Mouse (Mus musculus) stomach, postnatal 0 days (tissue): Measurements from ENCODE around the gene Snx29. TPM values are rescaled to one million over a fixed set of nuclear protein-coding genes. Genes with fewer than 3 reads are reported as not detected.

ENCODE experiments used
- ATAC-seq: fragments of 200-750 bp; cut with Nextera tagmentation; 2 replicates; pipeline ENCODE4 v1.8.0; 2017; ENCODE audit not compliant: low FRiP score, low TSS enrichment
- DNase-seq: peaks from one replicate; pipeline ENCODE4 v3.0.0-alpha.2; 2016; ENCODE audit warnings: low spot score
- H3K27ac ChIP-seq: fragments of 300-500 bp; sonication (generic); replicated peaks from 2 replicates; pipeline ENCODE4 v1.5.1; 2014; ENCODE audit warnings: mild to moderate bottlenecking, control low read depth
- H3K27me3 ChIP-seq: fragments of 300-500 bp; sonication (generic); 2 replicates; pipeline ENCODE4 v1.6.1; 2014; ENCODE audit warnings: low read length; ENCODE audit not compliant: control insufficient read depth, insufficient read depth
- H3K36me3 ChIP-seq: fragments of 300-500 bp; sonication (generic); 2 replicates; pipeline ENCODE4 v1.6.1; 2014; ENCODE audit warnings: low read length, mixed read lengths; ENCODE audit not compliant: control insufficient read depth, insufficient read depth
- H3K4me1 ChIP-seq: fragments of 300-500 bp; sonication (generic); replicated peaks from 2 replicates; pipeline ENCODE4 v1.6.1; 2014; ENCODE audit warnings: antibody characterized with exemption; ENCODE audit not compliant: control insufficient read depth, insufficient read depth
- H3K4me2 ChIP-seq: fragments of 300-500 bp; sonication (generic); replicated peaks from 2 replicates; pipeline ENCODE4 v1.6.1; 2014; ENCODE audit warnings: low read depth, mild to moderate bottlenecking, control low read depth, moderate library complexity
- H3K4me3 ChIP-seq: fragments of 300-500 bp; sonication (generic); 2 replicates; pipeline ENCODE4 v1.5.1; 2014; ENCODE audit warnings: low read depth, low read length, control low read depth
- H3K9ac ChIP-seq: fragments of 300-500 bp; sonication (generic); 2 replicates; pipeline ENCODE4 v1.6.1; 2014; ENCODE audit warnings: mild to moderate bottlenecking, low read length, control low read depth, mixed read lengths
- H3K9me3 ChIP-seq: fragments of 300-500 bp; sonication (generic); 2 replicates; pipeline ENCODE4 v1.6.1; 2016; ENCODE audit warnings: low read length; ENCODE audit not compliant: control insufficient read depth
- CTCF ChIP-seq: IDR thresholded peaks from 2 replicates; pipeline ENCODE4 v1.5.1; 2016; ENCODE audit warnings: antibody characterized with exemption, low read depth, mild to moderate bottlenecking, moderate library complexity
- EP300 ChIP-seq: optimal IDR thresholded peaks from 2 replicates; pipeline ENCODE3; 2016; ENCODE audit warnings: antibody characterized with exemption
- WGBS: fragments of 180-500 bp; shearing (Covaris S2); extraction: QIAGEN DNeasy Blood & Tissue Kit; methylation state at CpG from one replicate; pipeline ENCODE4 v1.1.7; 2014; 5-methylcytosine and 5-hydroxymethylcytosine counted together
- polyA plus RNA-seq: library from polyadenylated mRNA; unstranded; fragments of >200 nt; fragmentation: Nextera tagmentation; extraction: Ambion mirVana; gene quantifications from 2 replicates; pipeline ENCODE4 v1.2.1, GENCODE M21; 2015

Gene Snx29
- polyA plus RNA-seq, 1 experiment from 2014 or later: 4.8 TPM

DNA sequence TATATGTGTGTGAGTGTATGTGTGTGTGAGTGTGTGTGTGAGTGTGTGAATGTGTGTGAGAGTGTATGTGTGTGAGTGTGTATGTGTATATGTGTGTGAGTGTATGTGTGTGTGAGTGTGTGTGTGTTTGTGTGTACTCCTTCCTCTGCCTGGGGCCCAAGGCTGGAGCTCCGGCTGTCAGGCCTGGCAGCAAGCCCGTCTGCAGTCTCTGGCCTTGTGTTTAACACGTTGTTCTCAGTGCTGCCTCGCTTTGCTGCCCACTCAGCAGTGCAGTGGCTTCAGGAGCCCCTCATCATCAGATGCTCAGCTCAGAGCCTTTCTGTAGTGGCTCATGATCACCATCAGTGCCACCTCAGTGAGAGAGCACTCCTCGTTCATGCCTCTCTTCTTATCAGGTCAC is 61.7 kb downstream of the Snx29 start:
- Histone ChIP-seq H3K9me3 (no peaks in the 10 kb centered on the region), H3K27me3 (no peaks in the 10 kb centered on the region), H3K9ac (no peak overlapping the region), H3K4me3 (no peak overlapping the region), H3K27ac (no peak overlapping the region), H3K36me3 (no peaks in the 10 kb centered on the region), H3K4me2 (no peak overlapping the region), H3K4me1 (no peaks in the 10 kb centered on the region)
- TF ChIP-seq CTCF: no peak
- no peak for TF ChIP-seq EP300
- WGBS: 35% methylated on average over 5 of the region's 5 CpGs
- no peak for DNase-seq
- no peak for ATAC-seq

DNA sequence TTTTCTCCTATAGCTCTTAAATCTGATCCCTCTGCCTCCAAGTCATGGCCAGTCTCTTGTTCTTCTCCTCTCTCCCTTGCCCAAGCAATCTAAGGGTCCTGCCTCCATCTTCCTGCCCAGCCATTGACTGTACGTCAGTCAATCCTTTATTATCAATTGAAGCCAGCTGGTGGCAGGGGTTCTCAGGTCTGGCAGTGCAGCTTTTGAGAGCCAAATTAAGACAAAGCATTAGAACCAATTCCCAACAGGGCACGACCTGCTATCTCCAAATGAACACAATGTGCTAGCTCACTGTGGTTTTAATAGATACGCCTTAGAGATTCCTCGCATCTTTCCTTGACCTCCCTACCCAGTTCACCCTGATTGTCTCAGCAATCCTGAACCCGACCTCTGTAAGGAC is 62.4 kb downstream of the Snx29 start:
- ATAC-seq (no peak), DNase-seq (no peak)
- H3K9ac ChIP-seq: no peak overlapping the region
- no peak overlapping the region for H3K4me2 ChIP-seq
- TF ChIP-seq CTCF: no peak
- TF ChIP-seq EP300: no peak
- no peaks in the 10 kb centered on the region for H3K27me3 ChIP-seq
- no peaks in the 10 kb centered on the region for H3K4me1 ChIP-seq
- no peak overlapping the region for H3K27ac ChIP-seq
- H3K9me3 ChIP-seq: no peaks in the 10 kb centered on the region
- 76% methylated on average over 5 of the region's 5 CpGs for WGBS
- no peak overlapping the region for H3K4me3 ChIP-seq
- H3K36me3 ChIP-seq: no peaks in the 10 kb centered on the region

DNA sequence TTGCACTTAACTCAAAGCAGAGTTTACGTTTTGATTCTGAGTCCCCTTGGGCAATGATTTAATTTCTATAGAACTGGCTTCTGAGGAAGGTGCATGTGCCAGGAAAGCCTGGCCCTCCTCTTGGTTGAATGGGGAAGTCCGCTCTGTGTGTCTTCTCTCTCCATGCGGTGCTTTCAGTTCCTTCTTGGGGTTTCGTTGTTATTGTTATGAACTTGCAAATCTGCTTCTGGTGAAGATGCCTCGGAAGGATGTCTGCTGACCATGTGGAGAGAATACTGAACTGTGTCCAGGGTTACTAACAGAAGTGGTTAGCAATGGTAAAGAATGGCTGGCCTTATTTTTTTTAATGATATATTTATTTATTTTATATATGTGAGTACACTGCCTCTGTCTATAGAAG is 63.1 kb downstream of the Snx29 start:
- Histone ChIP-seq H3K4me3 (no peak overlapping the region), H3K9ac (no peak overlapping the region), H3K27ac (no peak overlapping the region), H3K27me3 (no peaks in the 10 kb centered on the region), H3K36me3 (no peaks in the 10 kb centered on the region), H3K4me1 (no peaks in the 10 kb centered on the region), H3K9me3 (no peaks in the 10 kb centered on the region), H3K4me2 (no peak overlapping the region)
- DNase-seq (no peak), ATAC-seq (no peak)
- TF ChIP-seq CTCF (no peak), EP300 (no peak)
- WGBS: 77% methylated on average over 5 of the region's 5 CpGs

GRCm38 (mm10) chr16:11386221-11386620 is 63.5 kb downstream of the Snx29 start:
- no peaks in the 10 kb centered on the region for H3K36me3 ChIP-seq
- no peaks in the 10 kb centered on the region for H3K27me3 ChIP-seq
- H3K27ac ChIP-seq: no peak overlapping the region
- H3K9me3 ChIP-seq: no peaks in the 10 kb centered on the region
- no peak for TF ChIP-seq EP300
- no peak for TF ChIP-seq CTCF
- no peak overlapping the region for H3K4me2 ChIP-seq
- no peak overlapping the region for H3K4me3 ChIP-seq
- H3K4me1 ChIP-seq: no peaks in the 10 kb centered on the region
- ATAC-seq: no peak
- DNase-seq: no peak
- H3K9ac ChIP-seq: no peak overlapping the region

DNA sequence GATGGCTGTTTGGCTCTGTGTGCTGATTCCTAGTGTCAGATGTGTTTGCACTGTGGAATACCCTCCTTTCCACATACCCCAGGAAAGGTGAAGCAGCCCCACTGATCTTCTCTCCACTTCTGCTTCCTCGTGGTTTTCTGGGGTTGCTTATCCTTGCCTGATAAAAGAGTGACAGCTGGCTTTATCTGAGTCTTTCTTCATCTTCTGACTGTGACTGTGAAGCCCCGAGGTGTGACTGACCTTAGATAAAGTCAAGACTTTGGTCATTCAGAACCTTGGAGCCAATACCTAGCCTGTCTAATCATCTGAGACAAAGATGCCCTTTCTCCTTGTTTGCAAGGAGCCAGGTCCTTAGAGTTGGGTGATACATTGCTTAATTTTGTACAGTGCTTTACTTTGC is 65.4 kb downstream of the Snx29 start:
- H3K27me3 ChIP-seq: no peaks in the 10 kb centered on the region
- H3K9ac ChIP-seq: no peak overlapping the region
- H3K4me2 ChIP-seq: no peak overlapping the region
- 29% methylated on average over 2 of the region's 2 CpGs for WGBS
- no peak for DNase-seq
- no peaks in the 10 kb centered on the region for H3K4me1 ChIP-seq
- no peak overlapping the region for H3K4me3 ChIP-seq
- H3K27ac ChIP-seq: no peak overlapping the region
- H3K36me3 ChIP-seq: no peaks in the 10 kb centered on the region
- no peaks in the 10 kb centered on the region for H3K9me3 ChIP-seq
- TF ChIP-seq EP300 (no peak), CTCF (no peak)
- no peak for ATAC-seq

GRCm38 (mm10) chr16:11389324-11389723 is 66.6 kb downstream of the Snx29 start:
- 30% methylated on average over 2 of the region's 2 CpGs for WGBS
- Histone ChIP-seq H3K4me1 (no peaks in the 10 kb centered on the region), H3K4me3 (no peak overlapping the region), H3K9ac (no peak overlapping the region), H3K9me3 (no peaks in the 10 kb centered on the region), H3K36me3 (no peaks in the 10 kb centered on the region), H3K4me2 (no peak overlapping the region), H3K27me3 (no peaks in the 10 kb centered on the region), H3K27ac (no peak overlapping the region)
- TF ChIP-seq CTCF (no peak), EP300 (no peak)
- ATAC-seq: no peak
- DNase-seq: no peak
